Mouse (Mus musculus) kidney, embryonic 15.5 days (tissue): ENCODE results near the gene Npr3. TPM values are rescaled to one million over a fixed set of nuclear protein-coding genes. Genes with fewer than 3 reads are reported as not detected.

Experiments used
- ATAC-seq: fragments of 200-750 bp; cut with Nextera tagmentation; replicated peaks from 2 replicates; pipeline ENCODE4 v1.8.0; 2017; ENCODE audit warnings: moderate TSS enrichment; ENCODE audit not compliant: low FRiP score
- H3K27ac ChIP-seq: fragments of 300-500 bp; sonication (generic); 2 replicates; pipeline ENCODE4 v1.5.1; 2015; ENCODE audit warnings: mild to moderate bottlenecking, inconsistent platforms
- H3K27me3 ChIP-seq: fragments of 300-500 bp; sonication (generic); 2 replicates; pipeline ENCODE4 v1.6.1; 2015; ENCODE audit warnings: inconsistent platforms
- H3K36me3 ChIP-seq: fragments of 300-500 bp; sonication (generic); 2 replicates; pipeline ENCODE4 v1.6.1; 2015; ENCODE audit warnings: inconsistent platforms
- H3K4me1 ChIP-seq: fragments of 300-500 bp; sonication (generic); 2 replicates; pipeline ENCODE4 v1.6.1; 2015; ENCODE audit warnings: inconsistent platforms
- H3K4me2 ChIP-seq: fragments of 300-500 bp; sonication (generic); 2 replicates; pipeline ENCODE4 v1.6.1; 2015; ENCODE audit warnings: moderate library complexity, mild to moderate bottlenecking, inconsistent platforms
- H3K4me3 ChIP-seq: fragments of 300-500 bp; sonication (generic); replicated peaks from 2 replicates; pipeline ENCODE4 v1.5.1; 2015; ENCODE audit warnings: mild to moderate bottlenecking, inconsistent platforms
- H3K9ac ChIP-seq: fragments of 300-500 bp; sonication (generic); 2 replicates; pipeline ENCODE4 v1.6.1; 2015; ENCODE audit warnings: mild to moderate bottlenecking, inconsistent platforms
- H3K9me3 ChIP-seq: fragments of 300-500 bp; sonication (generic); replicated peaks from 2 replicates; pipeline ENCODE4 v1.6.1; 2016; ENCODE audit warnings: inconsistent platforms
- WGBS: fragments of 180-500 bp; shearing (Covaris S2); methylation state at CpG from one replicate; pipeline ENCODE4 v1.1.7; 2015; ENCODE audit warnings: mixed read lengths; 5-methylcytosine and 5-hydroxymethylcytosine counted together
- polyA plus RNA-seq: library from polyadenylated mRNA; unstranded; fragments of >200 nt; fragmentation: Nextera tagmentation; extraction: Ambion mirVana; gene quantifications from 2 replicates; pipeline ENCODE4 v1.2.1, GENCODE M21; 2015

Gene Npr3
- 7.2 and 7.5 TPM in 2 replicates for polyA plus RNA-seq

GRCm38 (mm10) chr15:11906571-11907531, at the start of gene Npr3:
Gene Npr3 (minus strand): TSS chr15:11907287.
- H3K27ac ChIP-seq: peak within 1 kb of the TSS; percentile 87
- peak within 1 kb of the TSS; percentile 60 for H3K4me3 ChIP-seq
- H3K9ac ChIP-seq: peak within 1 kb of the TSS; percentile 52
- peak within 1 kb of the TSS; percentile 97 for H3K4me2 ChIP-seq
- peaks cover 64% of the 10 kb centered on the region for H3K27me3 ChIP-seq
- H3K9me3 ChIP-seq: no peaks in the 10 kb centered on the region
- under 1% methylated on average over 42 of the region's 42 CpGs for WGBS
- 0 out of 2 replicates have a peak, but pooled peaks have one; percentile 35 for ATAC-seq
- H3K36me3 ChIP-seq: no peaks in the 10 kb centered on the region
- H3K4me1 ChIP-seq: peaks cover 51% of the 10 kb centered on the region

- no peak overlapping the region for H3K4me3 ChIP-seq
- H3K27me3 ChIP-seq: no peaks in the 10 kb centered on the region
- no peak overlapping the region for H3K9ac ChIP-seq
- no peaks in the 10 kb centered on the region for H3K36me3 ChIP-seq
- no peaks in the 10 kb centered on the region for H3K9me3 ChIP-seq
- no peak for ATAC-seq
- WGBS: 68% methylated on average over 7 of the region's 7 CpGs
- H3K4me2 ChIP-seq: no peak overlapping the region
- H3K4me1 ChIP-seq: no peaks in the 10 kb centered on the region
- H3K27ac ChIP-seq: no peak overlapping the region
Measured at GRCm38 (mm10) chr15:11956129-11956528, 49.0 kb upstream of the Npr3 start.

- Histone ChIP-seq H3K9me3 (no peaks in the 10 kb centered on the region), H3K36me3 (no peaks in the 10 kb centered on the region), H3K4me2 (no peak overlapping the region), H3K9ac (no peak overlapping the region), H3K27me3 (no peaks in the 10 kb centered on the region), H3K4me3 (no peak overlapping the region), H3K27ac (no peak overlapping the region), H3K4me1 (no peaks in the 10 kb centered on the region)
- no peak for ATAC-seq
- 52% methylated on average over 4 of the region's 4 CpGs for WGBS
Measured at GRCm38 (mm10) chr15:11954190-11954589, 47.1 kb upstream of the Npr3 start.

GRCm38 (mm10) chr15:11952159-11952558, 45.1 kb upstream of the Npr3 start:
- no peaks in the 10 kb centered on the region for H3K36me3 ChIP-seq
- WGBS: 80% methylated on average over 3 of the region's 3 CpGs
- no peaks in the 10 kb centered on the region for H3K9me3 ChIP-seq
- H3K27me3 ChIP-seq: no peaks in the 10 kb centered on the region
- ATAC-seq: no peak
- no peak overlapping the region for H3K27ac ChIP-seq
- no peak overlapping the region for H3K4me3 ChIP-seq
- H3K4me1 ChIP-seq: no peaks in the 10 kb centered on the region
- H3K4me2 ChIP-seq: no peak overlapping the region
- no peak overlapping the region for H3K9ac ChIP-seq

- Histone ChIP-seq H3K27me3 (no peaks in the 10 kb centered on the region), H3K4me2 (no peak overlapping the region), H3K36me3 (no peaks in the 10 kb centered on the region), H3K4me1 (no peaks in the 10 kb centered on the region), H3K4me3 (no peak overlapping the region), H3K27ac (no peak overlapping the region), H3K9me3 (no peaks in the 10 kb centered on the region), H3K9ac (no peak overlapping the region)
- 94% methylated on average over 7 of the region's 7 CpGs for WGBS
- no peak for ATAC-seq
Measured at GRCm38 (mm10) chr15:11951181-11951580, 44.1 kb upstream of the Npr3 start.

- H3K27ac ChIP-seq: no peak overlapping the region
- H3K4me1 ChIP-seq: no peaks in the 10 kb centered on the region
- no peaks in the 10 kb centered on the region for H3K36me3 ChIP-seq
- no peak overlapping the region for H3K4me2 ChIP-seq
- H3K27me3 ChIP-seq: no peaks in the 10 kb centered on the region
- H3K4me3 ChIP-seq: no peak overlapping the region
- no peak for ATAC-seq
- no peaks in the 10 kb centered on the region for H3K9me3 ChIP-seq
- WGBS: 91% methylated on average over 10 of the region's 10 CpGs
- no peak overlapping the region for H3K9ac ChIP-seq
Measured at GRCm38 (mm10) chr15:11950144-11950543, 43.1 kb upstream of the Npr3 start.

- no peaks in the 10 kb centered on the region for H3K36me3 ChIP-seq
- no peaks in the 10 kb centered on the region for H3K4me1 ChIP-seq
- no peak overlapping the region for H3K27ac ChIP-seq
- no peaks in the 10 kb centered on the region for H3K27me3 ChIP-seq
- no peaks in the 10 kb centered on the region for H3K9me3 ChIP-seq
- no peak overlapping the region for H3K4me3 ChIP-seq
- H3K9ac ChIP-seq: no peak overlapping the region
- ATAC-seq: no peak
- H3K4me2 ChIP-seq: no peak overlapping the region
- 66% methylated on average over 3 of the region's 3 CpGs for WGBS
Measured at GRCm38 (mm10) chr15:11949490-11949889, 42.4 kb upstream of the Npr3 start.

- no peaks in the 10 kb centered on the region for H3K4me1 ChIP-seq
- 53% methylated on average over 5 of the region's 5 CpGs for WGBS
- H3K36me3 ChIP-seq: no peaks in the 10 kb centered on the region
- H3K4me3 ChIP-seq: no peak overlapping the region
- no peak overlapping the region for H3K4me2 ChIP-seq
- no peak for ATAC-seq
- H3K27ac ChIP-seq: no peak overlapping the region
- no peaks in the 10 kb centered on the region for H3K9me3 ChIP-seq
- no peak overlapping the region for H3K9ac ChIP-seq
- H3K27me3 ChIP-seq: no peaks in the 10 kb centered on the region
Measured at GRCm38 (mm10) chr15:11940855-11941254, 33.8 kb upstream of the Npr3 start.

GRCm38 (mm10) chr15:11927742-11928141, 20.7 kb upstream of the Npr3 start:
- WGBS: 81% methylated on average over 3 of the region's 3 CpGs
- no peak for ATAC-seq

GRCm38 (mm10) chr15:11914101-11914500, 7.0 kb upstream of the Npr3 start:
- H3K36me3 ChIP-seq: no peaks in the 10 kb centered on the region
- no peaks in the 10 kb centered on the region for H3K4me1 ChIP-seq
- H3K27me3 ChIP-seq: peaks cover 3% of the 10 kb centered on the region; the same call in 1 of the 2 replicates
- no peak overlapping the region for H3K27ac ChIP-seq
- H3K9ac ChIP-seq: no peak overlapping the region
- no peaks in the 10 kb centered on the region for H3K9me3 ChIP-seq
- 84% methylated on average over 9 of the region's 9 CpGs for WGBS
- H3K4me2 ChIP-seq: no peak overlapping the region
- ATAC-seq: no peak
- no peak overlapping the region for H3K4me3 ChIP-seq

More at GRCm38 (mm10) chr15:11927742-11928141, 20.7 kb upstream of the Npr3 start:
- H3K4me1 ChIP-seq: no peaks in the 10 kb centered on the region
- H3K9ac ChIP-seq: no peak overlapping the region
- H3K9me3 ChIP-seq: no peaks in the 10 kb centered on the region
- no peak overlapping the region for H3K4me2 ChIP-seq
- no peak overlapping the region for H3K4me3 ChIP-seq
- no peaks in the 10 kb centered on the region for H3K27me3 ChIP-seq
- H3K36me3 ChIP-seq: no peaks in the 10 kb centered on the region
- H3K27ac ChIP-seq: no peak overlapping the region

GRCm38 (mm10) chr15:11909875-11910274, 2.8 kb upstream of the Npr3 start:
- peaks cover 32% of the 10 kb centered on the region for H3K4me1 ChIP-seq
- H3K9ac ChIP-seq: no peak overlapping the region
- peaks cover 34% of the 10 kb centered on the region for H3K27me3 ChIP-seq
- H3K4me2 ChIP-seq: no peak overlapping the region
- H3K36me3 ChIP-seq: no peaks in the 10 kb centered on the region
- WGBS: 45% methylated on average over 6 of the region's 6 CpGs
- no peak overlapping the region for H3K4me3 ChIP-seq
- H3K9me3 ChIP-seq: no peaks in the 10 kb centered on the region
- no peak for ATAC-seq
- no peak overlapping the region for H3K27ac ChIP-seq

- peak overlapping the region; percentile 21 for H3K4me3 ChIP-seq
- no peak overlapping the region for H3K27ac ChIP-seq
- ATAC-seq: 0 out of 2 replicates have a peak, but pooled peaks have one; percentile 13
- WGBS: 5% methylated on average over 11 of the region's 11 CpGs
- H3K36me3 ChIP-seq: no peaks in the 10 kb centered on the region
- no peaks in the 10 kb centered on the region for H3K9me3 ChIP-seq
- no peak overlapping the region for H3K9ac ChIP-seq
- H3K4me1 ChIP-seq: peaks cover 49% of the 10 kb centered on the region
- H3K27me3 ChIP-seq: peaks cover 51% of the 10 kb centered on the region
- peak overlapping the region; percentile 97 for H3K4me2 ChIP-seq
Measured at GRCm38 (mm10) chr15:11908166-11908565, 1.1 kb upstream of the Npr3 start.
